8 mouse cellular contexts compared by ENCODE assay signal in the genomic region with DNA sequence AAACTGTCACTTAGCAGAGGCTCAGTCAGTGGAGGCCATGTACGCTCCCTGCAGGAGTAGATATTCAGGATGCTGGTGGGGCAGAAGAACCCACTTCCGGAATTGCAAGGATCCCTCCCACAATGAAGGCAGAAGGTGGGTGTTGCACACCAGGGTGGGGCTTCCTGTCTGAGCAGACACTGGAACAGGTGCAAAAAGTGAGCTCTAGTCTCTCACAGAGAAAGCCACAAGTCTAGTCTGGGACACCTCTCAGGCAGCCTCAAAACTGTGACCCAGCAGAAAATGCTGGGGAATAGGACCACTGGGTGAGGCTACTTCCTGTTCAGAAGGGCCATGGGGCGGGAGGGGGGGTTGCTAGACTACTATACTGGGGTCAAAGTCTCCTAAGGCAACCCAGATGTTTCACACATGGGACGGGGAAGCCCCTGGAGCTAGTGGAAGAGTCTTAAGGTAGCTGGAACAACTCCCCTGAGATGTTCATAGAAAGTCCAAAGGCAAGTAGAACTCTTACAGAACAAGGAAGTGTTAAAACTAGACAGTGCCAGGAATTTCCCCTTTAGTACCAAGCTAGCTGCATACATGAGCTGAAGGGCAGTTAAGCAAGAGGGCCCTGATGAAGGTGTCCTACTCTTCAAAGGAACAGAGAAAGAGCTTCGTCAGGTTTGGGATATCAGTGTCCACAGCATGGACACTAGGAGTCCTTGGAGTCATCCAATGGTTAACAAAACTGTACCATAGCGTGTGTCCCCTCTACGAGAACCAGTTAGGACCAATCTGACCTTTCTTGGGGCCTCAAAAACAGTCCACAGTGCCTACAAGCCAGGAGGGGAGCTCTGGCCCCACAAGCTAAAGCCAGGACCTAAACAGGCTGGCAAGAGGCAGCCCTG. TPM values are rescaled to one million over a fixed set of nuclear protein-coding genes. Genes with fewer than 3 reads are reported as not detected.
A peak's percentile ranks its signal among the peaks of the same experiment; 100 is the strongest.
DNase-seq lines count a peak whose midpoint lies in the region; ATAC-seq lines count a peak whose summit lies in the region.

No protein-coding gene starts in this region.

- no peak overlapping the region for H3K4me3 ChIP-seq in kidney, embryonic 14.5 days (ENCODE audit: low read length)
- no peak overlapping the region for H3K4me3 ChIP-seq in liver, embryonic 13.5 days (replicated peaks)
- no peak overlapping the region for H3K4me3 ChIP-seq in stomach, embryonic 15.5 days (replicated peaks)

- WGBS in kidney, embryonic 14.5 days: 68% methylated on average over 7 of the region's 7 CpGs
- WGBS in liver, embryonic 13.5 days (ENCODE audit: insufficient replicate concordance): 25% methylated on average over 7 of the region's 7 CpGs
- WGBS in stomach, embryonic 15.5 days: 51% methylated on average over 7 of the region's 7 CpGs

- DNase-seq in kidney, adult 18-20 months: no peak
- DNase-seq in T-cell, adult 2 months (ENCODE audit: low spot score): peak; percentile 86
- no peak for DNase-seq in liver, embryonic 13.5 days
- no peak for DNase-seq in layer of hippocampus, postnatal 25 days (ENCODE audit: extremely low spot score in 1 of 2, low spot score in 1 of 2)
- DNase-seq in left cerebral cortex, postnatal 25 days (ENCODE audit: low spot score in 2 of 2): no peak
- DNase-seq in embryo, embryonic 10.5 days (ENCODE audit: low spot score): no peak

- H3K4me2 ChIP-seq in kidney, embryonic 14.5 days (replicated peaks; ENCODE audit: low read depth, low read length): no peak overlapping the region
- 0 out of 2 replicates have a peak overlapping the region, but pooled peaks have one; percentile 3 for H3K4me2 ChIP-seq in liver, embryonic 13.5 days
- H3K4me2 ChIP-seq in stomach, embryonic 15.5 days: no peak overlapping the region; the same call in 1 of the 2 replicates

- no peaks in the 10 kb centered on the region for H3K27me3 ChIP-seq in kidney, embryonic 14.5 days (ENCODE audit: control insufficient read depth, insufficient read depth, low read length)
- H3K27me3 ChIP-seq in liver, embryonic 13.5 days: no peaks in the 10 kb centered on the region
- no peaks in the 10 kb centered on the region for H3K27me3 ChIP-seq in stomach, embryonic 15.5 days (replicated peaks)

- no peaks in the 10 kb centered on the region for H3K9me3 ChIP-seq in kidney, embryonic 14.5 days (ENCODE audit: control insufficient read depth, low read length)
- no peaks in the 10 kb centered on the region for H3K9me3 ChIP-seq in liver, embryonic 13.5 days (replicated peaks)
- no peaks in the 10 kb centered on the region for H3K9me3 ChIP-seq in stomach, embryonic 15.5 days

- 0 out of 2 replicates have a peak overlapping the region, but pooled peaks have one; percentile 18 for H3K9ac ChIP-seq in kidney, embryonic 14.5 days (ENCODE audit: low read depth, low read length)
- peak overlapping the region; percentile 17; the same call in 1 of the 2 replicates for H3K9ac ChIP-seq in liver, embryonic 13.5 days
- no peak overlapping the region for H3K9ac ChIP-seq in stomach, embryonic 15.5 days

- H3K4me1 ChIP-seq in kidney, embryonic 14.5 days (ENCODE audit: control insufficient read depth, insufficient read depth, low read length): peaks cover 40% of the 10 kb centered on the region
- peaks cover 55% of the 10 kb centered on the region for H3K4me1 ChIP-seq in liver, embryonic 13.5 days (replicated peaks)
- H3K4me1 ChIP-seq in stomach, embryonic 15.5 days: peaks cover 39% of the 10 kb centered on the region

- intact Hi-C loops in left cerebral cortex, postnatal 25 days (cut with DNase I): no loop called here

- peak overlapping the region; percentile 47 for H3K27ac ChIP-seq in kidney, embryonic 14.5 days (ENCODE audit: low read depth, low read length)
- H3K27ac ChIP-seq in liver, embryonic 13.5 days: peak overlapping the region; percentile 56
- peak overlapping the region; percentile 60 for H3K27ac ChIP-seq in stomach, embryonic 15.5 days

- peaks cover 24% of the 10 kb centered on the region for H3K36me3 ChIP-seq in kidney, embryonic 14.5 days (ENCODE audit: control insufficient read depth, insufficient read depth, low read length)
- H3K36me3 ChIP-seq in liver, embryonic 13.5 days: peaks cover 25% of the 10 kb centered on the region
- H3K36me3 ChIP-seq in stomach, embryonic 15.5 days: peaks cover 14% of the 10 kb centered on the region

- ATAC-seq in kidney, embryonic 14.5 days (ENCODE audit: low FRiP score, low TSS enrichment): no peak
- ATAC-seq in liver, embryonic 13.5 days (ENCODE audit: low read depth): peak; percentile 27; the same call in 1 of the 2 replicates
- no peak for ATAC-seq in stomach, embryonic 15.5 days (ENCODE audit: insufficient read depth, low FRiP score, low read depth)

RNA-seq across cellular contexts. Expression of gene Ski, which starts 59.7 kb away (rescaled TPM):
- polyA plus RNA-seq in kidney, embryonic 14.5 days (2014; fragmentation: Nextera tagmentation; extraction: Ambion mirVana): 24.0 and 24.5 TPM in 2 replicates
- polyA plus RNA-seq in liver, embryonic 13.5 days (2015; fragmentation: Nextera tagmentation; extraction: Ambion mirVana): 2.2 and 2.4 TPM in 2 replicates
- 16.2 and 16.6 TPM in 2 replicates for polyA plus RNA-seq in stomach, embryonic 15.5 days (2015; fragmentation: Nextera tagmentation; extraction: Ambion mirVana)
- total RNA-seq in layer of hippocampus, postnatal 25 days (2021): 100 to 1,000 TPM; 119 to 129 TPM
- 100 to 1,000 TPM; 111 to 112 TPM for total RNA-seq in left cerebral cortex, postnatal 25 days (2021)
